Mouse (Mus musculus): ENCODE data around the gene Tmcc2. TPM values are rescaled to one million over a fixed set of nuclear protein-coding genes. Genes with fewer than 3 reads are reported as not detected.

The Tmcc2 gene
- total and polyA plus RNA-seq, 3 experiments = 0.14 to 0.34 TPM; not detected in 1

DNA sequence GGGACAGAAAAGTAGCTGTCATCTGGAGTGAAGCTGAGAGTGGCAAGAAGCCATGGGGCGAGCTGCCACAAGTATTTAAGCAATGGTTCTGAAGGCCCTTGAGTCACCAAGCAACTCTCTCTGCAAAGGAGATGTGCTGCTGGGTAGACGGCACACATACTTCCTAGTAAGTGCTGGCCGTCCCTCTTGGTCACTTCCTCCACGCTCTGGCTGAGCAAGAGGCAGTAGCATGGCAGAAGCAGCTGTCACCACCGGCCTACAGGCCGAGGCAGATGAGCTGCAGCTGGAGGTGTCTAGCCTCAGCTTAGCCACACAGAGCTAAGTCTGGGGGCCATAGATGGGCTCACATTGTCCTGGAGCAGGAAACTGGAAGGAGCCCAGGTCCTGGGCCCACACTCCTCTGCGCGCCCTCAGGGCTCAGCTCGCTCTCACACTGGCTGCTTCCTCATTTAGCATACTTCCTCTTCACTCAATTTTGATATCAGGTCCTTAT, 20.4 kb downstream of the Tmcc2 start:
- no peak overlapping the region for H3K9ac ChIP-seq (ENCODE audit: insufficient read depth, low read depth)
- no peak for TF ChIP-seq E2F4 (IDR thresholded peaks at IDR 0.05; ENCODE audit: insufficient replicate concordance, low read depth, low read length)
- no peak for TF ChIP-seq JUND (conservative IDR thresholded peaks at IDR 0.05; ENCODE audit: low read depth, low read length)
- no peak overlapping the region for H3K4me3 ChIP-seq (replicated peaks in 1 of 3; ENCODE audit: low read depth in 2 of 3, low read length in 2 of 3, poor library complexity in 1 of 3)
- peaks cover 7 to 36% of the 10 kb centered on the region in 2 experiments for H3K4me1 ChIP-seq (ENCODE audit: control insufficient read depth in 1 of 2, insufficient read depth in 2 of 2)
- H3K9me3 ChIP-seq (replicated peaks; ENCODE audit: low read length) = no peaks in the 10 kb centered on the region
- H3K36me3 ChIP-seq (replicated peaks in 1 of 2; ENCODE audit: control insufficient read depth in 1 of 2, insufficient read depth in 1 of 2, low read length in 1 of 2) = no peaks in the 10 kb centered on the region
- in situ Hi-C loops (cut with MboI; ENCODE audit: low pct_ligation_motif_present, low pct_unique_long_range_greater_than_20kb, low sequenced_read_pairs) = no loop called here
- H3K27ac ChIP-seq (ENCODE audit: insufficient read depth, low read depth) = no peak overlapping the region
- no peak overlapping the region for H3K4me2 ChIP-seq (ENCODE audit: insufficient read depth, low read depth, poor library complexity, severe bottlenecking)
- dilution Hi-C loops (cut with MboI; ENCODE audit: extremely low pct_ligation_motif_present, extremely low pct_unique_long_range_greater_than_20kb, low sequenced_read_pairs) = no loop called here
- no peaks in the 10 kb centered on the region for H3K79me2 ChIP-seq (replicated peaks; ENCODE audit: control insufficient read depth, extremely low read depth, insufficient read depth, poor library complexity, severe bottlenecking)
- DNase-seq (ENCODE audit: extremely low read depth) = no peak
- peaks cover 3% of the 10 kb centered on the region for H3K27me3 ChIP-seq (replicated peaks)

DNA sequence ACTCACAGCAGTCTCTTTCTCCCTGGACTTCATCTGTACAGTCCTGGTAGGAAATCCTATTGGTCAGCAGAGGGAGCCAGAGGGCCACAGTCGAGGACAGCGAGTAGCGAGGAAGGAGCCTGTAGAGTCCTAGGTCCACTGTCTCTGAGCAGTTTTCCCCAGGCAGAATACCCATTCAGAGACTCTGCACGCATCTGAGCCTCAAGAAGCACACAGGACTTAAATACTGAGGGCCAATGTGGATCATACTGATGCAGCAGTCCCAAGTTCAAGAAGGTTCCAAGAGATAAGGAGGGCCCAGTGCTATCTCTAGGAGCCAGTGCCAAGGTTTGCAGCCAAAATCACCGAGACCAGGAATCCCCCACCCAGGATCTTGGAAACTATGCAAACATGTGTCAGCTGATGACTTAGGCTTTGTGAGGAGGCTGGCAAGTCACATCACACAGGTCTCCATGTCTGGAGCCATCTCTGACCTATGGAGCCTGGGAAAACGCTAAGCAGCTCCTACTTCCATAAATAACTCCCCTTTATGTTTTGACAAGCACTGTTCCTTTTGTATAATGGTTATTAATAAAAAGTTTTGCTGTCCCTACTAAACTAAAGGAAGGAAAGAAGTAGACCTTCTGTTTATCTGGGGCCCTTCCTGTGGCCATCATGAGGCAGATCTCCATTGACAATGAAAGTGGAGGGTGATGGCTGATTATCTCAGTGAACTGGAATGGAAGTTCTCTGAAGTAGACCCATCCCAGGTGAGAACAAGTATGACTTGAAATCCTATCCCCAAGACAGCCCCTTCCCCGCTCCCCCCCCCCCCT, 23.2 kb downstream of the Tmcc2 start:
- Histone ChIP-seq H3K79me2 (replicated peaks; ENCODE audit: control insufficient read depth, extremely low read depth, insufficient read depth, poor library complexity, severe bottlenecking) (no peaks in the 10 kb centered on the region), H3K36me3 (replicated peaks in 1 of 2; ENCODE audit: control insufficient read depth in 1 of 2, insufficient read depth in 1 of 2, low read length in 1 of 2) (no peaks in the 10 kb centered on the region), H3K9me3 (replicated peaks; ENCODE audit: low read length) (no peaks in the 10 kb centered on the region), H3K4me2 (ENCODE audit: insufficient read depth, low read depth, poor library complexity, severe bottlenecking) (no peak overlapping the region), H3K9ac (ENCODE audit: insufficient read depth, low read depth) (no peak overlapping the region), H3K4me1 (ENCODE audit: control insufficient read depth in 1 of 2, insufficient read depth in 2 of 2) (peaks cover 9 to 33% of the 10 kb centered on the region in 2 experiments), H3K4me3 (replicated peaks in 1 of 3; ENCODE audit: low read depth in 2 of 3, low read length in 2 of 3, poor library complexity in 1 of 3) (no peak overlapping the region), H3K27ac (ENCODE audit: insufficient read depth, low read depth) (no peak overlapping the region), H3K27me3 (replicated peaks) (peaks cover 1% of the 10 kb centered on the region)
- dilution Hi-C loops (cut with MboI; ENCODE audit: extremely low pct_ligation_motif_present, extremely low pct_unique_long_range_greater_than_20kb, low sequenced_read_pairs) = no loop called here
- in situ Hi-C loops (cut with MboI; ENCODE audit: low pct_ligation_motif_present, low pct_unique_long_range_greater_than_20kb, low sequenced_read_pairs) = loop anchor here (10.0 kb wide), 1 partner anchor 227 kb away; no protein-coding TSS in a partner anchor
- DNase-seq (ENCODE audit: extremely low read depth) = peak; percentile 81
- TF ChIP-seq ZKSCAN1 (IDR thresholded peaks at IDR 0.05; ENCODE audit: borderline replicate concordance, low read depth, low read length) (no peak), GABPA (IDR thresholded peaks at IDR 0.05; ENCODE audit: insufficient replicate concordance, low read depth, low read length) (no peak), ZMIZ1 (IDR thresholded peaks at IDR 0.05; ENCODE audit: low read depth, low read length) (no peak), SIN3A (IDR thresholded peaks at IDR 0.05; ENCODE audit: low read length) (no peak), MAZ (IDR thresholded peaks at IDR 0.05; ENCODE audit: low read depth, low read length) (no peak), KAT2A (IDR thresholded peaks at IDR 0.05; ENCODE audit: insufficient replicate concordance, low read length) (no peak), MXI1 (IDR thresholded peaks at IDR 0.05; ENCODE audit: low read depth, low read length) (no peak), CHD1 (IDR thresholded peaks at IDR 0.05; ENCODE audit: low read depth, low read length) (no peak), BHLHE40 (IDR thresholded peaks at IDR 0.05; ENCODE audit: low read depth, low read length) (no peak), ZNF384 (IDR thresholded peaks at IDR 0.05; ENCODE audit: low read depth, low read length) (peak; percentile 21; the same call in 1 of the 2 replicates), MAX (IDR thresholded peaks at IDR 0.05; ENCODE audit: low read length) (no peak), RAD21 (IDR thresholded peaks at IDR 0.05; ENCODE audit: low read depth, low read length) (peak; percentile 98), NELFE (IDR thresholded peaks at IDR 0.05; ENCODE audit: low read depth, low read length) (no peak), TBP (conservative IDR thresholded peaks at IDR 0.05; ENCODE audit: low read depth, low read length) (no peak), USF2 (conservative IDR thresholded peaks at IDR 0.05; ENCODE audit: low read depth, low read length) (no peak), ZC3H11A (IDR thresholded peaks at IDR 0.05; ENCODE audit: low read depth, low read length) (peak; percentile 62), IRF4 (IDR thresholded peaks at IDR 0.05; ENCODE audit: low read depth, low read length) (peak; percentile 48; the same call in 1 of the 2 replicates), HCFC1 (IDR thresholded peaks at IDR 0.05; ENCODE audit: low read depth, low read length) (no peak), MEF2A (IDR thresholded peaks at IDR 0.05; ENCODE audit: borderline replicate concordance, low read depth, low read length) (no peak), CHD2 (IDR thresholded peaks at IDR 0.05; ENCODE audit: low read length) (no peak), USF1 (IDR thresholded peaks at IDR 0.05; ENCODE audit: low read depth, low read length) (no peak), EP300 (IDR thresholded peaks at IDR 0.05; ENCODE audit: low read length) (no peak), UBTF (IDR thresholded peaks at IDR 0.05; ENCODE audit: low read depth, low read length) (no peak), RCOR1 (conservative IDR thresholded peaks at IDR 0.05; ENCODE audit: low read depth, low read length) (no peak), ETS1 (conservative IDR thresholded peaks at IDR 0.05; ENCODE audit: low read depth, low read length) (no peak), JUND (conservative IDR thresholded peaks at IDR 0.05; ENCODE audit: low read depth, low read length) (0 out of 2 replicates have a peak, but pooled peaks have one; percentile 11), ELF1 (IDR thresholded peaks at IDR 0.05; ENCODE audit: low read depth, low read length) (0 out of 2 replicates have a peak, but pooled peaks have one; percentile 12), TCF12 (IDR thresholded peaks at IDR 0.05; ENCODE audit: low read depth, low read length) (no peak), PAX5 (IDR thresholded peaks at IDR 0.05; ENCODE audit: low read length) (no peak), POLR2A (IDR thresholded peaks at IDR 0.05; ENCODE audit: low read depth, low read length) (no peak), E2F4 (IDR thresholded peaks at IDR 0.05; ENCODE audit: insufficient replicate concordance, low read depth, low read length) (no peak)

Measured in CH12.LX (cell line).